Comparison of ENCODE assay signal across 13 mouse cellular contexts in the genomic region with DNA sequence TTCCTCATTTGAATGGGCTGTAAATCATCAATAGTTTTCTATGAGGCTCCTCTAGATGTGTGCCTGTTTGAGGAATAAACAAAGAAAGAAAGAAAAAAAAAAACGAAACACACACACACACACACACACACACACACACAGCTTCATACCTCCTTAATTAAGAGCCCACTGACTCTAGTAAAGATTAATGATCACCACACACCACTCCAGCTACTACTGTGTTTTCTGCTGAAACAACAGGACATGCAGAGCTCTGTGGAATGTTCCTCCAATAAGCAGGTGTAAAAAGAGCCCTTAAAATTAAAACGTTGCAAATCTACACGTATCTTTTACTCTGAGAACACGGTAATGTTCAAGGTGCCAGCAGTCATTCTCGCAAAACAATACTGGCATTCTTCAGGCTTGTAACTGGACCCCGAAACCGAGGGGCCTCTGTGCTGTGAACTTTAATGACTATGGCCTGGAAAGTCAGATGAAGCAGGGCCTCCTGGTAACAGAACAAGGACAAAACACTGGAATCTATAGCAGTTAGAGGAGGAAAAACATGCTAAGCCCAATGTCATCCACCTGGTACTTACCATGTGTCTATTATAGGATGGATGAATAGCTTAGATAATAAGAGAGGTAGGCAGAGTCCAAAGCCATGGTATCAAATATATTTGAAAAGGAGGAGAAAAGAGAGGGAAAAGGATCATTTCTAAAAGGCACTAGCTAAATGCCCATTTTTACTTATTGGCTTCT.
A peak's percentile ranks its signal among the peaks of the same experiment; 100 is the strongest.
DNase-seq lines count a peak whose midpoint lies in the region; ATAC-seq and TF ChIP-seq lines count a peak whose summit lies in the region.
"Had no signal": no experiment of that assay in that cellular context is flagged by ENCODE, and none has a peak within 500 bp of the region (broad histone marks: within the 10 kb centered on the region; RNA-seq: fewer than 3 reads in every experiment).

No protein-coding gene starts in this region.

- peak; percentile 61 for DNase-seq in brain, embryonic 14.5 days (ENCODE audit: low read depth)
- peak; percentile 46 for DNase-seq in embryo, embryonic 11 days
- peak; percentile 80 for DNase-seq in forelimb bud, embryonic 11.5 days (ENCODE audit: low read depth, low spot score)
- no peak for DNase-seq in limb, embryonic 14.5 days (ENCODE audit: low spot score)
- DNase-seq in urinary bladder, postnatal 36 days (ENCODE audit: low spot score in 2 of 2): no peak
- DNase-seq in retina, embryonic 14.5 days (ENCODE audit: low spot score): no peak
- no peak for DNase-seq in frontal cortex, postnatal 10 days (ENCODE audit: low spot score in 2 of 2)
- DNase-seq: adrenal gland, adult 8-10 months; lung, postnatal 14 days had no signal

- peaks cover 11% of the 10 kb centered on the region for H3K4me1 ChIP-seq in limb, embryonic 14.5 days (ENCODE audit: control insufficient read depth, insufficient read depth, low read length)
- H3K4me1 ChIP-seq: heart, embryonic 15.5 days had no signal

- H3K27me3 ChIP-seq in limb, embryonic 14.5 days (ENCODE audit: control insufficient read depth, insufficient read depth, low read length): no peaks in the 10 kb centered on the region
- H3K27me3 ChIP-seq: heart, embryonic 15.5 days; Patski had no signal

- H3K9ac ChIP-seq in limb, embryonic 14.5 days (ENCODE audit: low read depth, low read length, severe bottlenecking): no peak overlapping the region
- H3K9ac ChIP-seq: heart, embryonic 15.5 days; liver, embryonic 14.5 days had no signal

- H3K9me3 ChIP-seq in limb, embryonic 14.5 days (ENCODE audit: control insufficient read depth, low read length): no peaks in the 10 kb centered on the region
- H3K9me3 ChIP-seq: heart, embryonic 15.5 days had no signal

- H3K4me3 ChIP-seq in limb, embryonic 14.5 days (replicated peaks; ENCODE audit: low read length): no peak overlapping the region
- H3K4me3 ChIP-seq: heart, embryonic 15.5 days had no signal

- ATAC-seq in limb, embryonic 14.5 days (ENCODE audit: low FRiP score, low read depth): no peak
- no peak for ATAC-seq in CD4-positive, CD25-positive, alpha-beta regulatory T cell, adult 4 months
- ATAC-seq: Patski had no signal

- TF ChIP-seq POLR2A in brain, embryonic 14.5 days (IDR thresholded peaks at IDR 0.05; ENCODE audit: borderline replicate concordance, extremely low read depth, insufficient read depth, insufficient read length, poor library complexity, severe bottlenecking): no peak
- no peak for TF ChIP-seq POLR2A in limb, embryonic 14.5 days (IDR thresholded peaks at IDR 0.05; ENCODE audit: borderline replicate concordance, extremely low read depth, insufficient read depth, insufficient read length)

- 10% methylated on average over 7 of the region's 7 CpGs for WGBS in limb, embryonic 14.5 days

- H3K4me2 ChIP-seq in limb, embryonic 14.5 days (replicated peaks; ENCODE audit: low read depth, low read length, severe bottlenecking): no peak overlapping the region
- H3K4me2 ChIP-seq: heart, embryonic 15.5 days had no signal

- TF ChIP-seq CTCF in brain, embryonic 14.5 days (IDR thresholded peaks at IDR 0.05; ENCODE audit: borderline replicate concordance, extremely low read depth, insufficient read depth, insufficient read length): no peak

- H3K36me3 ChIP-seq in limb, embryonic 14.5 days (ENCODE audit: control insufficient read depth, insufficient read depth, low read length): no peaks in the 10 kb centered on the region
- H3K36me3 ChIP-seq: heart, embryonic 15.5 days had no signal

- H3K27ac ChIP-seq in limb, embryonic 14.5 days (replicated peaks; ENCODE audit: low read depth, low read length): peak overlapping the region; percentile 19; the same call in 1 of the 2 replicates
- H3K27ac ChIP-seq: heart, embryonic 15.5 days; liver, embryonic 14.5 days had no signal

Comparison
In these comparisons a context has a peak if more than half of its experiments do, and no peak if none do; other contexts are left out.
1. DNase-seq: peak in brain, embryonic 14.5 days (single experiment), embryo, embryonic 11 days (single experiment) and forelimb bud, embryonic 11.5 days (single experiment); none in limb, embryonic 14.5 days (single experiment), urinary bladder, postnatal 36 days (0 of 2), retina, embryonic 14.5 days (single experiment) and frontal cortex, postnatal 10 days (0 of 2).